Mouse (Mus musculus) liver, embryonic 14 days (tissue): ENCODE measurements around the gene Timm50. TPM values are rescaled to one million over a fixed set of nuclear protein-coding genes. Genes with fewer than 3 reads are reported as not detected.

Source experiments
- polyA plus RNA-seq: library from polyadenylated mRNA; depleted of rRNA; stranded (reverse); fragments of >200 nt; gene quantifications from 2 replicates; pipeline ENCODE4 v1.2.3, GENCODE M21; 2012; rRNA removed

The Timm50 gene
- polyA plus RNA-seq = 44.7 and 49.9 TPM in 2 replicates

DNA sequence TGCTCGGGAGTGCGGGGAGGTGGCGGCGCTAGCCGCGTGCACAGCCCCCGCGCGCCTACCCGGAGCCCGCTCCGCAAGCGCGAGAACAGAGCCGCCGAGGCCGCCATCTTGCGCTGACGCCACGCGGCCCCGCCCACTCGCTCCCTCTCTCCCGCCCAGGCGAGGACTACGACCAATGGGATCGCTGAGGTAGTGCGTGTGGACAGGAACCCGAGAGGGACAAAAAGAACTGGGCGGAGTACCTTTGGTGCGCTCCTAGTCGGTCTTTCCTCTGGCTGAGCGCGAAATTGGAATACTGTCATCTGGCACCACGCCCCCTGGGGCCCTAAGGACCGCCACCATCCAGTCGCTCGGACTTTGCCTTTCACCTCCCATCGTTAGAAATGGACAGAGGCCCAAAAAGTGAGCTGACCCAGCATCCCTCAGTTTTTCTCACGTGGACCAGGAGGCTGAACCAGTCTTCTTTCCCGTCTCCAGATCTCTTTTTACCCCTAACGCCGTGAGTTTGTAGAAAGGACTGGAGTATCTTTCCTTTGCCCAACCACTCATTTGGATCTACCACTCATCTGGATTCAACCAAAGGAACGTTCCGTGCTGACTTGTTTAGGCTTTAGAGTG lies at the start of gene Timm50:
Timm50 (minus strand) TSS at position 147 of the 618 bp plus-strand sequence.

GRCm38 (mm10) chr7:28350155-28350883 lies 38.4 kb upstream of the Timm50 start, which contains the start of gene Rps16:
Gene Rps16, plus strand, starts transcription at chr7:28350652.

DNA sequence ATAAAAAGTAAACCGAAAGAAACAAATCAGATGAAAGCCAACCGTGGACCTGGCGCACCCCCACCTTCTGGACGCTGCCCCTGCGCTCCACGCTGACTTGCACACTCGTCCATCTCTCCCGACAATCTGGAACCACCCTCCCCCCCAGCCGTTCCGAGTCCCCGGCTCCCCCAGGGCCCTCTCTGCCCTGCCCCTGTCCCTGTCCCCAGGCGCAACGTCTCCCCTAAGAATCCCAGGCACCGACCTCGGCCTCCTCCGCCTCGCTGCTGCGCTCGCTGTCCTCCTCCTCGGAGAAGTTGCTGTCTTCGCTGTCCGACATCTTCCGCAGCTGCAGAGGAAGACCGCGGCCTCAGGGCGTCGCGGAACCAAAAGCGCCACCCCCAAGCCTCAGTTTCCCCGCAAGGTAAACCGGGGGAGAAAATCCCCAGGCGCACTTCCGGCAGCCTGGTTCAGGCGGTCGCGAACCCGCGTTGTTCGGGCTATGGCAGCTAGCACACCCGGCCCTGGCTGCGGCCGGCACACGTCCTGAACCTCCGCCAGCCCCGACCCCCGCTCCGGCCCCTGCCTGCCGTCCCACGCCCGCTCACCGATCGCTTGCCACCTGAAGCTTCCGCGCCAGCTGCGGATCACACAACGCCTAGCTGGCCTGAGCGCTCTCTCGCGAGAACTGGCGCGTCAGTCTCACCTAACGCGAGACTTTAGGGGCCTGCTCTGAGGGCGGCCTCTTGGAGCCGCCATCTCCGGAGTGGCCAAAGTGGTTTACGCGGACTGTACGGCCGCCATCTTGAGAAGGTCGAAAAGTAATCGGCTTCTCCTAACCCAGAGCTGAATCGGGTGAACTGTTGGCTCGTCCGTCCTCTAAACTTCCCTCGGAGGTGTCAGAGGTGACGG lies 26.5 kb upstream of the Timm50 start, which contains the start of gene Supt5:
Supt5 (minus strand) TSS at position 639 of the 891 bp plus-strand sequence.

DNA sequence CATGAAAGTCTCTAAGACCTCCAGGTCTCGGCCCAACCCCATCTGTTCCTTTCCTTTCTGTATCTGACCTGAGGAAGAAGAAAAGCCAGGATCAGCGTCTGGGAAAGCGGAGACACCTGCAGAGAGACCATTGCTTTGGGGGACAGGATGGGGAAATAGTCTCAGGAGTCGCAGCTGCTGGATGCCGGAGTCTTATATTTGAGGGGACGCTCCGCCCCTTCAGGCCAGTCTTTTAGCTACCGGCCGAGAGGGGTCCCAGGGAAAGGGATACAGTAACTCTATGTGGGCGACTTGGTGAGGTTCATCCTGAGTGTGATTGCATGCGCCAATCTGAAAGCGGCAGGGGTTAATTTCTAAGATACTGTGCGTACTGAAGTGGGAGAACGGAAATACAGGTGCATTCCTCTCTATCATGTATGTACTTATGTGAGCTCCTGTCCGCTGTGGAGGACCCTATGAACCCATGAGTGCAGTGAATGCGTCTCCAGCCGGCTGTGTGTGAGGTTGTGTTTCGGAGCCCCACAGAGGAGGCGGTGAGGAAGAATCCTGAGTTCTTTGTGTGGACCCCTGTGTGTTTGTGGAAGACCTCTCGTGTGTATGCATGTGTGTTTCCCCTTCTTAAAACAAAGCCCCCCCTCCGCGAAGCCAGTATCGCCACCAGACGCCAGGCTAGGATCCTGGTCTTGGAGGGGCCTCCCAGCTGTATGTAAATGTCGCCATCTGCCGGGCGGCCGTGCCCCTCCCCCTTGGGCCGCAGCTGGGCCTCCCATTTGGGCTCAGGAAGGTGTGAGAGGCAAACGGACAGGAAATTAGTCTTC lies 10.0 kb downstream of the Timm50 start, which contains the start of gene Dll3:
Dll3 (minus strand) TSS at position 623 of the 818 bp plus-strand sequence.

DNA sequence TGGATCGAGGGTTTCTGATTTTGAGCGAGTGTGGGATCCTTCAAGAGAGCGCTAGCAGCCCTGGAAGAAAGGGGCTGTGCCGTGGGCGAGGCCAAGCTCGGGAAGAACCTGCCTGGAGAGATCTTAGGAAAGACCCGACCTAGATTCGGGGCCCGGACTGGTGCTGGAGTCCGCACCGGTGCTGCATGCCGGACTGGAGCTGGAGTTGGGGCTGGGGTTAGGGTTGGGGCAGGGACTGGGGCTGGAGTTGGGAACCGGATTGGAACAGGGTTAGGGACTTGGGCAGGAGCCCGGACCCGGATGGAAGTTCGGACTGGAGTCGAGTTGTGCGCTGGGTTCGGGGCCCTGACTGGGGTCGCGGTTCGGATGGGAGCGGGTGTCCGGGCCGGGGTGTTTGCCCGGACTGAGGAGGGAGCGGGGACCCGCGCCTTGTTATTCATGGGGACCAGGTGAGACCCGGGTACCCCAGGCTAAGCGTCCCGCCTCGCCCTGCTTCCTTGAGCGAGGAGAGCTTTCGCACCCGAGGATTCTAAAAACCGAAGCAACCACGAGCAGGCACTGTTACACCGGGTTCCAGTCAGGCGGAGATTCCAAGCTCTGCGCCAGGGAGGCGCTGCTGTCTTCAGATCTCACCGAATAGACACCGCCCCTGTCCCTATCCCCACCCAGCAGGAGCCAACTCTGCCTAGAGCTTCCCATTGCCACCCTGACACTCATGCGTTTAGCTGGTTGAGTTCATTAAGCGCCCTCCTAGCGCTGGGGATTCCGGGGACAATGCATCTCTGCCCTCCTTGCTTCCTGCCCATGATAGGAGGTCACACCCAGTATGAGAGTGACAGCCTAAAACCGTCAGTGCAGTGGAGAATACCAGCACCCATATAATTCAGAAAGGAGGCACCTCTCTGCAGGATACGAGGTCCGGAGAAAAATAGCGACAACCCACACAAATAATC lies 21.0 kb downstream of the Timm50 start, which contains the start of gene Selenov:
Selenov (minus strand) TSS at position 549 of the 953 bp plus-strand sequence.

DNA sequence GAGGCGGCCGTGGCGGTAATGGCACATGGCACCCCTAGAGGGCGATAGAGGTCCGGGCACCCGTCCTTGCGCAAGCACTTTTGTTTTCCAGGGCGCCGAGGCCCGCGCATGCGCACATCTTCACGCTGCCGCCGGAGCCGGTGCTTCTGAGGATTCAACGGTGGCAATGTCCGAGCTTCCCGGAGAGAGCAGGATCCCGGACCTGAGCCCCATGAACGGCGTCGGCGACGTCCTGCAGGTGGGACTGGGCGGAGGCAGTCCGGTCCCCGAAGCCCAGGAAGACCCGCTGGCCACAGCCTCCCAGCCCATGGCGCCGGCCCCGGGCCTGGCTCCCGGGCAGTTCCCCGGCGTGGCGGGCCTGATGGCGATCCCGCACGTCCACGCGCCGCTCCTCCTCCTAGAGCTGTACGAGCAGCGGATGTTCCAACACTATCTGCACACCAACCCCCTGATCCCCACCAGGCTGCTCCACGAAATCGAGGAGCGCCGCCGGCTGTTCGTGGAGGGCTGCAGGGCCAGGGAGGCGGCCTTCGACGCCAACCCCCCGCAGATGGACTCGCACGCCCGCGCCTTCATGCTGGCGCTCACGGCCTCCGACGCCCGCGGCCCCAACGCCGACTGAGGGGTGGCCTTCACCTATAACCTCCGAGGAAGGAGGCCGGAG lies 34.1 kb downstream of the Timm50 start, which contains the start of gene Eid2b:
Eid2b (plus strand) TSS at position 125 of the 664 bp plus-strand sequence.

DNA sequence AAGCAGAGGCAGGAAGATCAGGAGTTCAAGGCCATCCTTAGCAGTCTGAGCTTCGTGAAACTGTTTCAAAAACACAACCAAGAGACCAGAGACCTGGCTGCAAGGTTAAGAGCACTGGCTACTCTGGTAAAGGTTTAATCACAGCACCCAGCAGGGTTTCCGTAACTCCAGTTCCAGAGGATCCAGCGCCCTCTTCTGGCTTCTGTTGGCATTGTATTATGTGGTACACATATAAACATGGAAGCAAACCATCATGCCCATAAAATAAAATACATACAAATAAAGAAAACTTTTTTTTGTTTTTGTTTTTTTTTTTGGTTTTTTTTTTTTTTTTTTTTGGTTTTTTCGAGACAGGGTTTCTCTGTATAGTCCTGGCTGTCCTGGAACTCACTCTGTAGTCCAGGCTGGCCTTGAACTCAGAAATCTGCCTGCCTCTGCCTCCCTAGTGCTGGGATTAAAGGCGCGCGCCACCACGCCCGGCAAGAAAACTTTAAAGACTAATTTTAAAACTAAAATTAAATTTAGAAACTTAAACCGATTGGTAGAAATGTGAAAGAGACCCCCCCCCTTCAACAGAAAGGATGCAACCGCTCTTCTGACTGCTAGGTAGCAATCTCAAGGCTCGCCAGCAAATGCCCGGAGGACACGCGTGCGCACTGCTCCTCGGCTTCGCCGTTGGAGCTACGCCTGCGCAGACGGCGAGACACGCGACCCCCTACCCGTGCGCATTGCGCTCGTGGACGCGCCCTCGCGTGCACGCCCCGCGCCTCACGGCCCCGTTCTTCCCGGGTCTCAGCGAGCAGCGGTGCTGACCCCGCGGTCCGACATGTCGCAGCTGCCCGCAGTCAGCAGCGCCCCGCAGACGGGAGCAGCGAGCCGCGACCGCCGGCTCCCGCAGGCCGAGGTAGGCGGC lies 44.5 kb downstream of the Timm50 start, which contains the start of gene Eid2:
Eid2 (plus strand) TSS at position 753 of the 913 bp plus-strand sequence.

Other genes starting within 250 kb of the Timm50 start
- under 0.01 and 0.01 TPM in 2 replicates for gene Fcgbp, start 240.8 kb downstream of the Timm50 start, polyA plus RNA-seq
- gene 9530053A07Rik, start 182.6 kb downstream of the Timm50 start, polyA plus RNA-seq = not detected in 2 replicates
- gene Fbl, start 142.4 kb downstream of the Timm50 start, polyA plus RNA-seq = 230 and 235 TPM in 2 replicates
- gene Dyrk1b, start 132.6 kb downstream of the Timm50 start, polyA plus RNA-seq = 2.2 and 2.4 TPM in 2 replicates
- 2.3 and 2.6 TPM in 2 replicates for gene Eid2, start 44.2 kb downstream of the Timm50 start, polyA plus RNA-seq
- 1.6 and 1.8 TPM in 2 replicates for gene Eid2b, start 34.3 kb downstream of the Timm50 start, polyA plus RNA-seq
- not detected in 2 replicates for gene Selenov, start 20.9 kb downstream of the Timm50 start, polyA plus RNA-seq
- 0.02 and 0.06 TPM in 2 replicates for gene Dll3, start 9.8 kb downstream of the Timm50 start, polyA plus RNA-seq
- 28.8 and 30.6 TPM in 2 replicates for gene Supt5, start 26.7 kb upstream of the Timm50 start, polyA plus RNA-seq
- gene Rps16, start 38.6 kb upstream of the Timm50 start, polyA plus RNA-seq = 1,090 and 1,213 TPM in 2 replicates
- 2.6 and 3.3 TPM in 2 replicates for gene Plekhg2, start 60.5 kb upstream of the Timm50 start, polyA plus RNA-seq
- gene Zfp36, start 68.2 kb upstream of the Timm50 start, polyA plus RNA-seq = 3.9 and 4.4 TPM in 2 replicates
- 18.2 and 20.2 TPM in 2 replicates for gene Med29, start 80.6 kb upstream of the Timm50 start, polyA plus RNA-seq
- 42.3 and 55.3 TPM in 2 replicates for gene Paf1, start 80.9 kb upstream of the Timm50 start, polyA plus RNA-seq
- gene Gmfg, start 125.4 kb upstream of the Timm50 start, polyA plus RNA-seq = 23.6 and 26.2 TPM in 2 replicates
- gene Lrfn1, start 139.9 kb upstream of the Timm50 start, polyA plus RNA-seq = 0.38 and 0.40 TPM in 2 replicates
- not detected in 2 replicates for gene Ifnl2, start 198.4 kb upstream of the Timm50 start, polyA plus RNA-seq
- gene Ifnl3, start 210.8 kb upstream of the Timm50 start, polyA plus RNA-seq = not detected in 2 replicates
- gene Sycn, start 228.8 kb upstream of the Timm50 start, polyA plus RNA-seq = 0.09 and 0.10 TPM in 2 replicates
- gene Nccrp1, start 235.2 kb upstream of the Timm50 start, polyA plus RNA-seq = not detected in 2 replicates